In the genomic region with DNA sequence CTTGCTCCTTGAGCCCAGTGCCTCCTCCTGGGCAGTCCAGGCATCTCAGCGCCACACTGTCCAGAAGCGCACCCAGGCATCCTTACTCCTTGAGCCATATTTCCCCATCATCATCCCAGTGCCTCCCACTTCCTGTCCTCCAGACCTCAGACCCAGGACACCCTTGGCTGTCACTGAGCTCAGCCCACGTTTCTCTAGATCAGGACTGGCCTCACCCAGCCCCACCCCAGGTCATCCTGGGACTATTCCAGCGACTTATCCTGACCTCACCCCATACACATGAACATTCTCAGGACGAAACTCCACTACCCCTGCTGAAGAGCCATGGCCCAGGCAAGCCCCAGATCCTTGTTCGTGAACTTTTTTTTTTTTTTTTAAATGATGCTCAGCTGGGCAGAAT, we compare ENCODE assay signal across 28 mouse cellular contexts. TPM values are rescaled to one million over a fixed set of nuclear protein-coding genes. Genes with fewer than 3 reads are reported as not detected.
"Had no signal": no experiment of that assay in that cellular context is flagged by ENCODE, and none has a peak within 500 bp of the region (broad histone marks: within the 10 kb centered on the region; RNA-seq: fewer than 3 reads in every experiment).

No protein-coding gene starts in this region.

- DNase-seq: kidney, adult 18-20 months; kidney, adult 9 months; kidney, postnatal 14 days; kidney, postnatal 4 days; left cerebral cortex, postnatal 4 days; lung, adult 2 months; lung, postnatal 36 days; retina, postnatal 1 day; right cerebral cortex, postnatal 25 days; thymus, postnatal 36 days had no signal

- H3K27ac ChIP-seq: limb, embryonic 12.5 days; limb, embryonic 15.5 days; liver, embryonic 12.5 days; midbrain, embryonic 10.5 days; midbrain, embryonic 13.5 days; neural tube, embryonic 13.5 days had no signal

- H3K9ac ChIP-seq: limb, embryonic 12.5 days; limb, embryonic 15.5 days; liver, embryonic 12.5 days; midbrain, embryonic 13.5 days; neural tube, embryonic 13.5 days had no signal

- H3K4me2 ChIP-seq: limb, embryonic 12.5 days; limb, embryonic 15.5 days; liver, embryonic 12.5 days; midbrain, embryonic 13.5 days; neural tube, embryonic 13.5 days had no signal

- H3K9me3 ChIP-seq: limb, embryonic 12.5 days; limb, embryonic 15.5 days; liver, embryonic 12.5 days; megakaryocyte, embryonic 14.5 days; midbrain, embryonic 10.5 days; midbrain, embryonic 13.5 days; neural tube, embryonic 13.5 days had no signal

- H3K4me1 ChIP-seq: limb, embryonic 12.5 days had no signal

- H3K36me3 ChIP-seq: limb, embryonic 12.5 days; limb, embryonic 15.5 days; liver, embryonic 12.5 days; midbrain, embryonic 10.5 days; midbrain, embryonic 13.5 days; neural tube, embryonic 13.5 days had no signal

- H3K27me3 ChIP-seq: limb, embryonic 15.5 days had no signal

- H3K4me3 ChIP-seq: limb, embryonic 12.5 days; limb, embryonic 15.5 days; liver, embryonic 12.5 days; megakaryocyte, embryonic 14.5 days; midbrain, embryonic 10.5 days; midbrain, embryonic 13.5 days; myocyte; neural tube, embryonic 13.5 days had no signal

- ATAC-seq: liver, embryonic 12.5 days; midbrain, embryonic 13.5 days; midbrain, embryonic 16.5 days had no signal

RNA-seq across cellular contexts. Expression of gene Tac4, which starts 5.6 kb away (rescaled TPM):
- total RNA-seq: layer of hippocampus, adult 18-20 months; layer of hippocampus, postnatal 14 days; left cerebral cortex, adult 8-10 months; left cerebral cortex, postnatal 14 days; left cerebral cortex, postnatal 4 days; monocyte, adult 5-6 weeks; neutrophil, adult 5-6 weeks had no signal
- polyA plus RNA-seq: limb, embryonic 12.5 days; liver, embryonic 16.5 days; lung, embryonic 16.5 days; midbrain, embryonic 10.5 days; midbrain, embryonic 13.5 days; midbrain, embryonic 16.5 days; urinary bladder, adult 2 months had no signal
